24 mouse cellular contexts compared by ENCODE assay signal in genomic region chr4:59881210-59881609, GRCm38 (mm10). TPM values are rescaled to one million over a fixed set of nuclear protein-coding genes. Genes with fewer than 3 reads are reported as not detected.
DNase-seq lines count a peak whose midpoint lies in the region; ATAC-seq and TF ChIP-seq lines count a peak whose summit lies in the region.
"Had no signal": no experiment of that assay in that cellular context is flagged by ENCODE, and none has a peak within 500 bp of the region (broad histone marks: within the 10 kb centered on the region; RNA-seq: fewer than 3 reads in every experiment).

No protein-coding gene starts in this region.

- in situ Hi-C loops in ES-E14 (cut with MboI; ENCODE audit: low sequenced_read_pairs in 2 of 2, unreplicated experiment in 2 of 2) = no loop called here

- peak; percentile 21; the same call in 1 of the 2 replicates for TF ChIP-seq CTCF in heart, adult 2 months (IDR thresholded peaks at IDR 0.05)
- no peak for TF ChIP-seq CTCF in stomach, postnatal 0 days (IDR thresholded peaks at IDR 0.05; ENCODE audit: low read depth)

- no peaks in the 10 kb centered on the region for H3K27me3 ChIP-seq in heart, adult 2 months (ENCODE audit: control insufficient read depth, insufficient read depth, low read length)
- no peaks in the 10 kb centered on the region for H3K27me3 ChIP-seq in stomach, embryonic 14.5 days (ENCODE audit: control insufficient read depth, insufficient read depth, low read length)
- H3K27me3 ChIP-seq in stomach, postnatal 0 days (ENCODE audit: control insufficient read depth, insufficient read depth, low read length) = no peaks in the 10 kb centered on the region
- no peaks in the 10 kb centered on the region for H3K27me3 ChIP-seq in stomach, embryonic 16.5 days (ENCODE audit: control insufficient read depth, insufficient read depth, low read length)
- H3K27me3 ChIP-seq: CH12.LX; embryonic facial prominence, embryonic 13.5 days; forebrain, embryonic 13.5 days; heart, embryonic 12.5 days; hindbrain, embryonic 15.5 days; Patski had no signal

- no peaks in the 10 kb centered on the region for H3K4me1 ChIP-seq in heart, adult 2 months (ENCODE audit: control insufficient read depth, insufficient read depth, low read length)
- no peaks in the 10 kb centered on the region for H3K4me1 ChIP-seq in stomach, embryonic 14.5 days (ENCODE audit: control insufficient read depth, insufficient read depth, low read length)
- no peaks in the 10 kb centered on the region for H3K4me1 ChIP-seq in stomach, postnatal 0 days (replicated peaks; ENCODE audit: control insufficient read depth, insufficient read depth)
- peaks cover 4 to 8% of the 10 kb centered on the region in 2 experiments; a peak in 1 of 4 replicates for H3K4me1 ChIP-seq in ES-E14 (ENCODE audit: control insufficient read depth in 2 of 2, insufficient read depth in 2 of 2, low read length in 2 of 2, poor library complexity in 1 of 2)
- no peaks in the 10 kb centered on the region for H3K4me1 ChIP-seq in stomach, embryonic 16.5 days (ENCODE audit: control insufficient read depth, insufficient read depth, low read length)
- H3K4me1 ChIP-seq: embryonic facial prominence, embryonic 13.5 days; forebrain, embryonic 13.5 days; hindbrain, embryonic 10.5 days had no signal

- no peak for TF ChIP-seq EP300 in heart, adult 2 months (IDR thresholded peaks at IDR 0.05; ENCODE audit: insufficient read depth, low read depth, low read length)
- no peak for TF ChIP-seq EP300 in stomach, postnatal 0 days (optimal IDR thresholded peaks at IDR 0.05)

- WGBS in heart, adult 2 months = 80% methylated on average over 2 of the region's 2 CpGs
- WGBS in stomach, embryonic 14.5 days = 55% methylated on average over 2 of the region's 2 CpGs
- WGBS in stomach, postnatal 0 days = 60% methylated on average over 2 of the region's 2 CpGs
- whole genome bisulfite sequencing in stomach, embryonic 16.5 days = 60% methylated on average over 2 of the region's 2 CpGs

- H3K9ac ChIP-seq in heart, adult 2 months (ENCODE audit: low read depth, low read length) = no peak overlapping the region
- no peak overlapping the region for H3K9ac ChIP-seq in stomach, embryonic 14.5 days (replicated peaks; ENCODE audit: low read depth, low read length)
- H3K9ac ChIP-seq in stomach, postnatal 0 days (ENCODE audit: low read length) = no peak overlapping the region
- no peak overlapping the region for H3K9ac ChIP-seq in ES-E14 (ENCODE audit: insufficient read depth, low read depth, low read length, poor library complexity, severe bottlenecking)
- no peak overlapping the region for H3K9ac ChIP-seq in stomach, embryonic 16.5 days (ENCODE audit: low read length)
- H3K9ac ChIP-seq: embryonic facial prominence, embryonic 13.5 days; forebrain, embryonic 13.5 days; forebrain, postnatal 0 days; heart, embryonic 12.5 days; hindbrain, embryonic 15.5 days had no signal

- TF ChIP-seq POLR2A in heart, adult 2 months (IDR thresholded peaks at IDR 0.05; ENCODE audit: insufficient read depth, low read depth, low read length) = no peak

- H3K9me3 ChIP-seq in stomach, embryonic 14.5 days (ENCODE audit: control insufficient read depth, low read depth, low read length) = no peaks in the 10 kb centered on the region
- H3K9me3 ChIP-seq in stomach, postnatal 0 days (ENCODE audit: control insufficient read depth, low read length) = no peaks in the 10 kb centered on the region
- H3K9me3 ChIP-seq in ES-E14 (ENCODE audit: control insufficient read depth, insufficient read depth, low read depth, low read length) = no peaks in the 10 kb centered on the region
- no peaks in the 10 kb centered on the region for H3K9me3 ChIP-seq in stomach, embryonic 16.5 days (replicated peaks; ENCODE audit: control insufficient read depth, low read length)
- H3K9me3 ChIP-seq: embryonic facial prominence, embryonic 13.5 days; forebrain, embryonic 13.5 days; heart, embryonic 12.5 days; hindbrain, embryonic 10.5 days; hindbrain, embryonic 15.5 days had no signal

- no peak overlapping the region for H3K27ac ChIP-seq in heart, adult 2 months
- no peak overlapping the region for H3K27ac ChIP-seq in stomach, embryonic 14.5 days (ENCODE audit: low read length)
- H3K27ac ChIP-seq in stomach, postnatal 0 days (replicated peaks) = no peak overlapping the region
- H3K27ac ChIP-seq in ES-E14 (ENCODE audit: insufficient read depth, low read depth, low read length, poor library complexity, severe bottlenecking) = no peak overlapping the region
- H3K27ac ChIP-seq in stomach, embryonic 16.5 days (ENCODE audit: low read length) = peak overlapping the region; percentile 51; the same call in 1 of the 2 replicates
- H3K27ac ChIP-seq: embryonic facial prominence, embryonic 13.5 days; forebrain, embryonic 13.5 days; hindbrain, embryonic 10.5 days; hindbrain, embryonic 15.5 days had no signal

- no peaks in the 10 kb centered on the region for H3K36me3 ChIP-seq in heart, adult 2 months (ENCODE audit: control insufficient read depth, insufficient read depth, low read length)
- H3K36me3 ChIP-seq in stomach, embryonic 14.5 days (ENCODE audit: control insufficient read depth, insufficient read depth, low read length) = no peaks in the 10 kb centered on the region; the same call in 1 of the 2 replicates
- H3K36me3 ChIP-seq in stomach, postnatal 0 days (ENCODE audit: control insufficient read depth, insufficient read depth, low read length) = 0 out of 2 replicates have a peak, but pooled peaks cover 3% of the 10 kb centered on the region
- H3K36me3 ChIP-seq in ES-E14 (ENCODE audit: control insufficient read depth, insufficient read depth, low read length, poor library complexity, severe bottlenecking) = peaks cover 28% of the 10 kb centered on the region; the same call in 1 of the 2 replicates
- H3K36me3 ChIP-seq in stomach, embryonic 16.5 days (ENCODE audit: control insufficient read depth, insufficient read depth, low read length) = 0 out of 2 replicates have a peak, but pooled peaks cover 4% of the 10 kb centered on the region

- peak; percentile 25; the same call in 1 of the 2 replicates for ATAC-seq in stomach, embryonic 14.5 days (ENCODE audit: insufficient number of reproducible peaks, insufficient read depth, low FRiP score, low read depth)
- no peak for ATAC-seq in stomach, postnatal 0 days (ENCODE audit: low FRiP score, low TSS enrichment)
- no peak for ATAC-seq in stomach, embryonic 16.5 days (ENCODE audit: insufficient read depth, low FRiP score)
- ATAC-seq: forebrain, embryonic 13.5 days; forebrain, postnatal 0 days; intestine, embryonic 16.5 days; Patski had no signal

- intact Hi-C loops in heart, adult 2 months (cut with DNase I) = no loop called here

- no peak for DNase-seq in heart, adult 2 months
- no peak for DNase-seq in heart, adult 9 months (ENCODE audit: low spot score in 2 of 2)
- DNase-seq in stomach, postnatal 0 days (ENCODE audit: low spot score) = no peak
- peak; percentile 25 for DNase-seq in ES-E14 (ENCODE audit: low read depth, low spot score)
- DNase-seq in kidney, postnatal 4 days = no peak
- DNase-seq: adrenal gland, adult 8-10 months; adrenal gland, postnatal 36 days; forebrain, postnatal 0 days; heart, adult 18-20 months had no signal

- H3K79me2 ChIP-seq in heart, adult 2 months (replicated peaks; ENCODE audit: control insufficient read depth, insufficient read depth, low read length) = no peaks in the 10 kb centered on the region

- H3K4me3 ChIP-seq in heart, adult 2 months = no peak overlapping the region
- H3K4me3 ChIP-seq in stomach, embryonic 14.5 days (ENCODE audit: low read depth, low read length) = no peak overlapping the region
- no peak overlapping the region for H3K4me3 ChIP-seq in stomach, postnatal 0 days (ENCODE audit: low read depth, low read length)
- H3K4me3 ChIP-seq in ES-E14 (ENCODE audit: insufficient read depth in 1 of 2, low read depth in 1 of 2, low read length in 2 of 2, poor library complexity in 1 of 2, severe bottlenecking in 1 of 2) = no peak overlapping the region
- no peak overlapping the region for H3K4me3 ChIP-seq in stomach, embryonic 16.5 days (replicated peaks; ENCODE audit: low read length)
- H3K4me3 ChIP-seq: embryonic facial prominence, embryonic 13.5 days; forebrain, embryonic 13.5 days; heart, embryonic 12.5 days; hindbrain, embryonic 10.5 days; hindbrain, embryonic 15.5 days had no signal

- no peak overlapping the region for H3K4me2 ChIP-seq in stomach, embryonic 14.5 days (replicated peaks; ENCODE audit: low read depth, low read length)
- no peak overlapping the region for H3K4me2 ChIP-seq in stomach, postnatal 0 days (replicated peaks; ENCODE audit: low read depth)
- no peak overlapping the region for H3K4me2 ChIP-seq in stomach, embryonic 16.5 days (ENCODE audit: low read depth, low read length)
- H3K4me2 ChIP-seq: embryonic facial prominence, embryonic 13.5 days; forebrain, embryonic 13.5 days; heart, embryonic 12.5 days; hindbrain, embryonic 15.5 days had no signal

TF ChIP-seq in ES-E14, 5 proteins besides CTCF, POLR2A, EP300 and RAD21:
- no peak for TF ChIP-seq ZNF384 (IDR thresholded peaks at IDR 0.05; ENCODE audit: low read depth, low read length)
- TF ChIP-seq MAFK (IDR thresholded peaks at IDR 0.05; ENCODE audit: insufficient read depth, low read depth, low read length) = no peak
- no peak for TF ChIP-seq HCFC1 (IDR thresholded peaks at IDR 0.05; ENCODE audit: borderline replicate concordance, insufficient read depth, low read length)
- TF ChIP-seq CHD2 (IDR thresholded peaks at IDR 0.05; ENCODE audit: low read depth, low read length) = no peak
- TF ChIP-seq ZC3H11A (IDR thresholded peaks at IDR 0.05; ENCODE audit: borderline replicate concordance, low read depth, low read length) = no peak

RNA-seq across cellular contexts. Expression of gene Slc46a2, which starts 33.6 kb away (rescaled TPM):
- under 1 TPM; 0.08 to 0.50 TPM for total RNA-seq in heart, adult 2 months (2021)
- 0.78 and 0.85 TPM in 2 replicates for polyA plus RNA-seq in heart, adult 2 months (2012; rRNA removed)
- polyA plus RNA-seq in stomach, embryonic 14.5 days (2014; fragmentation: Nextera tagmentation; extraction: Ambion mirVana) = 0.11 and 0.12 TPM in 2 replicates
- 9.5 and 10.5 TPM in 2 replicates for polyA plus RNA-seq in stomach, postnatal 0 days (2015; fragmentation: Nextera tagmentation; extraction: Ambion mirVana)
- 0.05 TPM in 1 of 2 replicates, not detected in the other for total RNA-seq in ES-E14 (2012; rRNA removed)
- polyA plus RNA-seq in stomach, embryonic 16.5 days (2015; fragmentation: Nextera tagmentation; extraction: Ambion mirVana) = 0.14 and 0.22 TPM in 2 replicates
- total RNA-seq: adrenal gland, adult 8-10 months; adrenal gland, postnatal 36 days; CH12.LX; forebrain, postnatal 0 days; gastrocnemius, adult 8-10 months; gastrocnemius, postnatal 4 days; MEL had no signal
- polyA plus RNA-seq: cerebellum, adult 2 months; cortical plate, adult 2 months; forebrain, embryonic 13.5 days; heart, embryonic 12.5 days; hindbrain, embryonic 10.5 days; hindbrain, embryonic 15.5 days; intestine, embryonic 16.5 days; Patski had no signal
